Comparison of ENCODE assay signal across 15 mouse cellular contexts in the genomic region with DNA sequence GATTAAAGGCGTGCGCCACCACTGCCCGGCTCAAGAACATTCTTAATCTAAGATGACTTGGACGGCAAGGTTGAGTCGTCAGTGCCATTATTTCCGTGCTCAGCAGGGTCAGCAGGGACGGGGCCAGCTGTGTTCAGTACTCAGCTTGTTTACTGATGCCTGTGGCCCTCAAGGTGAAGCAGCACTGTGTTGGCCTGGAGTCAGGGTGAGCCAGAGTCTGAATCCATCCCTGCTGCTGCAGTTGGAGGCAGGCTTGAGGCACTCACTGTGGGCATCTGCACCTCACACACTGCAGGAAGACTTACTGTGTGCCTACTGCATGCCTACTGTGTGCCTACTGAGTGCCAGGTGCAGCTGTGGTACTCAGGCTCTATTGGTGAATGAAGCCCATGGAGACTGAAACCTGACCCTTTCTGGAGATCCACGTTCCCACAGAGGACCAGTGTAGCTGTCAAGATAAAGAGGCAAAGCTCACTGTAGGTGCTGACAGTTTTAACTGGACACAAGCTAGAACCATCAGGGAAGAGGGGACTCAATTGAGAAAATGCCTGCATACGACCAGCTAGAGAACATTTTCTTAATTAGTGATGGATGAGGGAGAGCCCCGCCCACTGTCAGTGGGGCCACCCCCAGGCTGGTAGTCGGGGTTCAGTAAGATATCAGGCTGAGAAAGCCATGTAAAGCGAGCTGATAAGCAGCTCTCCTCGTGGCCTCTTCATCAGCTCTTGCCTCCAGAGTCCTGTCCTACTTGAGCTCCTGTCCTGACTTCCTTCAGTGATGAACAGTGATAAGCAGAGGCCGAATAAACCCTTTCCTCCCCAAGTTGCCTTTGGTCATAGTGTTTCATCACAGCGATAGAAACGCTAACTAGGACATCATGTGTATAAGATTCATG. TPM values are rescaled to one million over a fixed set of nuclear protein-coding genes. Genes with fewer than 3 reads are reported as not detected.
DNase-seq lines count a peak whose midpoint lies in the region; ATAC-seq and TF ChIP-seq lines count a peak whose summit lies in the region.
"Had no signal": no experiment of that assay in that cellular context is flagged by ENCODE, and none has a peak within 500 bp of the region (broad histone marks: within the 10 kb centered on the region; RNA-seq: fewer than 3 reads in every experiment).

No protein-coding gene starts in this region.

- no peak for TF ChIP-seq CTCF in liver, postnatal 0 days (IDR thresholded peaks at IDR 0.05; ENCODE audit: low read depth)

- H3K36me3 ChIP-seq in erythroblast, embryonic 14.5 days (ENCODE audit: control insufficient read depth): peaks cover 29% of the 10 kb centered on the region
- H3K36me3 ChIP-seq in liver, postnatal 0 days (replicated peaks; ENCODE audit: insufficient read depth, low read length): no peaks in the 10 kb centered on the region
- H3K36me3 ChIP-seq: heart, embryonic 15.5 days; hindbrain, embryonic 13.5 days; neural tube, embryonic 15.5 days had no signal

- peaks cover 4% of the 10 kb centered on the region; the same call in 1 of the 2 replicates for H3K9me3 ChIP-seq in erythroblast, embryonic 14.5 days (ENCODE audit: control insufficient read depth, low read length)
- H3K9me3 ChIP-seq in liver, postnatal 0 days (ENCODE audit: low read length): no peaks in the 10 kb centered on the region
- H3K9me3 ChIP-seq: heart, embryonic 15.5 days; hindbrain, embryonic 13.5 days; neural tube, embryonic 15.5 days had no signal

- peak overlapping the region; percentile 59 for H3K4me2 ChIP-seq in liver, postnatal 0 days (ENCODE audit: low read depth, low read length)
- H3K4me2 ChIP-seq: heart, embryonic 15.5 days; hindbrain, embryonic 13.5 days; neural tube, embryonic 15.5 days had no signal

- no peaks in the 10 kb centered on the region for H3K27me3 ChIP-seq in erythroblast, embryonic 14.5 days (ENCODE audit: control insufficient read depth)
- H3K27me3 ChIP-seq in liver, postnatal 0 days (ENCODE audit: insufficient read depth, low read length): no peaks in the 10 kb centered on the region
- H3K27me3 ChIP-seq: heart, embryonic 15.5 days; hindbrain, embryonic 13.5 days; neural tube, embryonic 15.5 days had no signal

- no peak overlapping the region for H3K9ac ChIP-seq in liver, postnatal 0 days (replicated peaks)
- H3K9ac ChIP-seq: heart, embryonic 15.5 days; hindbrain, embryonic 13.5 days; neural tube, embryonic 15.5 days had no signal

- TF ChIP-seq EP300 in liver, postnatal 0 days (IDR thresholded peaks at IDR 0.05; ENCODE audit: low read depth): peak; percentile 89

- peak; percentile 31 for DNase-seq in adrenal gland, adult 2 months
- no peak for DNase-seq in adrenal gland, adult (ENCODE audit: inconsistent age in 2 of 2, low spot score in 1 of 2)
- DNase-seq in 416B (ENCODE audit: low read depth): peak; percentile 63
- DNase-seq in liver, postnatal 0 days: peak; percentile 68
- DNase-seq in embryo, embryonic 11 days: no peak
- DNase-seq in right cerebral cortex, adult 18-20 months: no peak
- DNase-seq in lung, postnatal 14 days: no peak
- DNase-seq: cerebellum, adult 2 months; gastrocnemius, postnatal 10 days had no signal

- peak; percentile 96 for ATAC-seq in liver, postnatal 0 days

- H3K4me1 ChIP-seq in erythroblast, embryonic 14.5 days (ENCODE audit: control insufficient read depth): peaks cover 91% of the 10 kb centered on the region
- peaks cover 29% of the 10 kb centered on the region for H3K4me1 ChIP-seq in liver, postnatal 0 days (ENCODE audit: insufficient read depth)
- H3K4me1 ChIP-seq: hindbrain, embryonic 13.5 days; neural tube, embryonic 15.5 days had no signal

- WGBS in liver, postnatal 0 days (ENCODE audit: insufficient replicate concordance): 42% methylated on average over 16 of the region's 16 CpGs

- H3K4me3 ChIP-seq in erythroblast, embryonic 14.5 days (replicated peaks): peak overlapping the region; percentile 50
- H3K4me3 ChIP-seq in liver, postnatal 0 days (ENCODE audit: low read depth, low read length): 0 out of 2 replicates have a peak overlapping the region, but pooled peaks have one; percentile 8
- H3K4me3 ChIP-seq: heart, embryonic 15.5 days; hindbrain, embryonic 13.5 days; neural tube, embryonic 15.5 days had no signal

- H3K27ac ChIP-seq in liver, postnatal 0 days (ENCODE audit: low read depth): peak overlapping the region; percentile 63
- H3K27ac ChIP-seq: heart, embryonic 15.5 days; hindbrain, embryonic 13.5 days; kidney, postnatal 0 days; macrophage; neural tube, embryonic 15.5 days had no signal

RNA-seq across cellular contexts. Expression of gene Pofut2, which starts 26.9 kb away (rescaled TPM):
- total RNA-seq in adrenal gland, adult 2 months (2021): 10 to 100 TPM; 73.0 to 87.9 TPM
- 107 and 117 TPM in 2 replicates for polyA plus RNA-seq in adrenal gland, adult 2 months (2012; rRNA removed)
- 5.0 and 5.7 TPM in 2 replicates for polyA plus RNA-seq in erythroblast, embryonic 14.5 days (2012)
- 16.4 and 17.2 TPM in 2 replicates for polyA plus RNA-seq in liver, postnatal 0 days (2015; fragmentation: Nextera tagmentation; extraction: Ambion mirVana)

Comparison
In these comparisons a context has a peak if more than half of its experiments do, and no peak if none do; other contexts are left out.
1. DNase-seq: peak in adrenal gland, adult 2 months (single experiment), 416B (single experiment) and liver, postnatal 0 days (single experiment); none in adrenal gland, adult (0 of 2), embryo, embryonic 11 days (single experiment), right cerebral cortex, adult 18-20 months (single experiment) and lung, postnatal 14 days (single experiment).